Mouse (Mus musculus): ENCODE measurements around the gene 9230102O04Rik. TPM values are rescaled to one million over a fixed set of nuclear protein-coding genes. Genes with fewer than 3 reads are reported as not detected.

Gene 9230102O04Rik
- polyA plus RNA-seq, 1 experiment from 2014 or later = not detected

DNA sequence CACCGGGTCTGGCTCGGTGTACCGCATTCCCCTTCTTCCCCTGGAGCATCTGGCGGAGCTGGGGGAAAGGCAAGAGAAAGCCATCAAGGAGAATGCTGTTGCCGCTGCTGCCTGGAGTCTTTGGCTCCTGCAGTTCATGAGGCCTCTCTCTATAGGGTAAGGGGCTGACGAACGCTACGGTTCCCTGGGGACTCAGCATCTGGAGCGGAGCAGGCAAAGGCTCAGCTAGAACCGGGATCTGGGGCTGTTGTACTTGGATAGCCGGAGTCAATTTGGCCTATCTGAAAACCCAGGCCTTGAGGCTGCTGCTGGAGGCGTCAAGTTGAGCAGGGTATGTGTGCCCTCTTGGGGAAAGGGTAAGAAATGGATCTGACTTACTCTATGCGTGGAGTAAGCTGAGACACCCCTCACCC lies 7.7 kb downstream of the 9230102O04Rik start:
- peaks cover 21% of the 10 kb centered on the region for H3K4me1 ChIP-seq (ENCODE audit: control insufficient read depth, insufficient read depth, low read length)
- no peaks in the 10 kb centered on the region for H3K36me3 ChIP-seq (ENCODE audit: control insufficient read depth, insufficient read depth)
- peaks cover 50% of the 10 kb centered on the region for H3K27me3 ChIP-seq (ENCODE audit: control insufficient read depth, insufficient read depth, low read length)
- no peak for ATAC-seq (replicated peaks; ENCODE audit: extremely low read depth, insufficient read depth, low FRiP score)
- H3K4me2 ChIP-seq (ENCODE audit: low read depth, low read length) = peak overlapping the region; percentile 61
- H3K27ac ChIP-seq (ENCODE audit: low read length) = no peak overlapping the region
- H3K9ac ChIP-seq (ENCODE audit: low read length) = no peak overlapping the region; the same call in 1 of the 2 replicates
- 4% methylated on average over 12 of the region's 13 CpGs for WGBS
- peak overlapping the region; percentile 36 for H3K4me3 ChIP-seq (ENCODE audit: low read length)
- H3K9me3 ChIP-seq (replicated peaks; ENCODE audit: control insufficient read depth, low read length) = no peaks in the 10 kb centered on the region

DNA sequence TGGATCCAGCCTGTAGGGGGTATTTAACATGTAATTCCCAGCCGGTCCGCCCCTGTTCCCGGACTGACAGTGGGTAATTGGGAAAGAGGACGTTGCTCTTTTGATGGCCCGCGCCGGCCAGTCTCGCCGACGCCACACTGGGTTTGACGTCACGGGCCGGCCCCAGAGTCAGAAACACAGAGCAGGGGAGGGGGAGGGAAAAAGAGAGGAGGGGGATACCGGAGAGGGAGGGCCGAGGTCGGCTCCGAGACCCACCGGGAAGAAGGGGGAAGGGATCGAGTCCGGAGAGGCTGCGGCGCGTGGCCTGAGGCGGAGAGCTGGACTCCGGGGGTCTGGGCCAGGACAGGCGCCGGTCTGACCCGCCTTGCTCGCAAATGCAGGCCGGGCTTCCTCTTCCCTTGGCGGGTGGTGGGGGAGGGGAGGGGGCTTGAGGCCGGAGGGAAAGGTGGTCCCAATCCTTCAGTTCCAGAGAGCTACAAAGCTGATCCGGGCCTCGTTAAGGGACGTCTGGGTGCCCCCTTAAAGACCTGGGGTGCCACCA lies 8.2 kb downstream of the 9230102O04Rik start, which contains the start of gene 4930412O13Rik:
Gene 4930412O13Rik (plus strand): TSS at position 202 of the 541 bp plus-strand sequence.
- WGBS = 3% methylated on average over 34 of the region's 35 CpGs
- Histone ChIP-seq H3K36me3 (ENCODE audit: control insufficient read depth, insufficient read depth) (no peaks in the 10 kb centered on the region), H3K9ac (ENCODE audit: low read length) (peak within 1 kb of the TSS; percentile 53), H3K4me2 (ENCODE audit: low read depth, low read length) (peak within 1 kb of the TSS; percentile 95), H3K9me3 (replicated peaks; ENCODE audit: control insufficient read depth, low read length) (no peaks in the 10 kb centered on the region), H3K27me3 (ENCODE audit: control insufficient read depth, insufficient read depth, low read length) (peaks cover 47% of the 10 kb centered on the region), H3K27ac (ENCODE audit: low read length) (no peak within 1 kb of the TSS), H3K4me3 (ENCODE audit: low read length) (peak within 1 kb of the TSS; percentile 66), H3K4me1 (ENCODE audit: control insufficient read depth, insufficient read depth, low read length) (peaks cover 21% of the 10 kb centered on the region)
- no peak for ATAC-seq (replicated peaks; ENCODE audit: extremely low read depth, insufficient read depth, low FRiP score)

DNA sequence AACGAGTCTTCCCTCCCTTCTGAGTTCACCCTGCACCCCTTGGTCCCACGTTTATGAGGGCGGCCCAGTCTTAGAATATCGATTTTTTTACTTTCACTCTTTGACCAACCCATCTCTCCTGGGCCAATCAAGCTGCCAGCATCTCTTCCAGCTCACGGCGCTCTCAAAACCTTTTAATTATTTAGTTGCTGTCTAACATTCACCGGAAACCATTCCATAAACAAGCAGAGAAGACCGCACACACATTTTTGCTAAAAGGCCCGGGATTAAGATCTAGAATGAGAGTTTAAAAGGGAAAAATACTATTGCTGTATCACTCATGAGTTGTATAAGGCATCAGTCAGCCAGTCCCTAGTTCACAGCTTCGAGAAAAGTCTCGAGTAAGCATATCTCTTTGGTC lies 9.1 kb downstream of the 9230102O04Rik start:
- Histone ChIP-seq H3K9me3 (replicated peaks; ENCODE audit: control insufficient read depth, low read length) (no peaks in the 10 kb centered on the region), H3K36me3 (ENCODE audit: control insufficient read depth, insufficient read depth) (no peaks in the 10 kb centered on the region), H3K4me3 (ENCODE audit: low read length) (peak overlapping the region; percentile 66), H3K9ac (ENCODE audit: low read length) (no peak overlapping the region), H3K27ac (ENCODE audit: low read length) (no peak overlapping the region), H3K4me2 (ENCODE audit: low read depth, low read length) (peak overlapping the region; percentile 95), H3K27me3 (ENCODE audit: control insufficient read depth, insufficient read depth, low read length) (peaks cover 47% of the 10 kb centered on the region), H3K4me1 (ENCODE audit: control insufficient read depth, insufficient read depth, low read length) (peaks cover 21% of the 10 kb centered on the region)
- WGBS = 11% methylated on average over 11 of the region's 11 CpGs
- ATAC-seq (replicated peaks; ENCODE audit: extremely low read depth, insufficient read depth, low FRiP score) = no peak

DNA sequence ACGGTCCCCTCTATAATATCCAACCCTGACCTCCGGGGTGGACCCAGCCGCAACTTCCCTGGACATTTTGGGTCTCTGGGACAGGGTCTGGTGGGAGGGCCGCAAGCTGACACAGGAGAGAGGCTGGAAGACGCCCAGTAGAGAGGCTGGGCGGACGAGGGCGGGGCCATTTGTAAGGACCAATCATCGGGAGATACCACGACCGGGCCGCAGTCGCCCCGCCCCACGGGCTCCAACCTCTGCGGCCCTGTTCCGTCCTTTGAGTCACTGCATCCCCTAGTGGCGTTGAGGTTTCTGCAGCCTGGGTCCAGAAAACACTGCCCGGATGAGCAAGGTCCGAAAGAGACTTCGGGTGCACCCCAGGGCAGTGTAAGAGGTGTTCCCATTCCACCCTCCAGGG lies 9.8 kb downstream of the 9230102O04Rik start:
- ATAC-seq (replicated peaks; ENCODE audit: extremely low read depth, insufficient read depth, low FRiP score) = peak; percentile 96
- H3K27ac ChIP-seq (ENCODE audit: low read length) = peak overlapping the region; percentile 12; the same call in 1 of the 2 replicates
- H3K9ac ChIP-seq (ENCODE audit: low read length) = peak overlapping the region; percentile 28; the same call in 1 of the 2 replicates
- H3K4me1 ChIP-seq (ENCODE audit: control insufficient read depth, insufficient read depth, low read length) = peaks cover 21% of the 10 kb centered on the region
- H3K27me3 ChIP-seq (ENCODE audit: control insufficient read depth, insufficient read depth, low read length) = peaks cover 42% of the 10 kb centered on the region
- H3K9me3 ChIP-seq (replicated peaks; ENCODE audit: control insufficient read depth, low read length) = no peaks in the 10 kb centered on the region
- under 1% methylated on average over 21 of the region's 21 CpGs for WGBS
- peak overlapping the region; percentile 66 for H3K4me3 ChIP-seq (ENCODE audit: low read length)
- no peaks in the 10 kb centered on the region for H3K36me3 ChIP-seq (ENCODE audit: control insufficient read depth, insufficient read depth)
- H3K4me2 ChIP-seq (ENCODE audit: low read depth, low read length) = peak overlapping the region; percentile 95

DNA sequence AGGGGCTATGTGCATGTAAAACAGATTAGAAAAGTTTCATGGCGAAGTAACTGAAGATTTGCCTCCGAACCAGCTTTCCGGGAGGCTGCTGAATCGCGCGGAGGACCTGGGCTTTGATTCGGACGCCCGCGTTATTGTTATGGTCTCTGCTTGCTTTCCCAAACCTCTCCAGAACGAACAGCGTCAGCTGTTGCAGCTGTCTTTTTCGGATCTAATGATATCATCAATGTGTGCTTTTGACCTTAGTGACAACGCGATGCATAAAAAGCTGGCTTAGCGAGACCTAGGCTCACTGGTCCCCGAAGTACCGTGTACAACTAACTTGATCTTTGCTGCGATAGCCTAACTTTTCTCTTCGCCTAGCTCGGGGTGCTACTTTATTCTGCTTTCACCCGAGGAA lies 10.2 kb downstream of the 9230102O04Rik start:
- Histone ChIP-seq H3K4me3 (ENCODE audit: low read length) (peak overlapping the region; percentile 66), H3K4me1 (ENCODE audit: control insufficient read depth, insufficient read depth, low read length) (peaks cover 21% of the 10 kb centered on the region), H3K4me2 (ENCODE audit: low read depth, low read length) (peak overlapping the region; percentile 95), H3K27me3 (ENCODE audit: control insufficient read depth, insufficient read depth, low read length) (peaks cover 42% of the 10 kb centered on the region), H3K9ac (ENCODE audit: low read length) (peak overlapping the region; percentile 63), H3K36me3 (ENCODE audit: control insufficient read depth, insufficient read depth) (no peaks in the 10 kb centered on the region), H3K9me3 (replicated peaks; ENCODE audit: control insufficient read depth, low read length) (no peaks in the 10 kb centered on the region), H3K27ac (ENCODE audit: low read length) (peak overlapping the region; percentile 72; the same call in 1 of the 2 replicates)
- WGBS = under 1% methylated on average over 22 of the region's 22 CpGs
- ATAC-seq (replicated peaks; ENCODE audit: extremely low read depth, insufficient read depth, low FRiP score) = no peak

DNA sequence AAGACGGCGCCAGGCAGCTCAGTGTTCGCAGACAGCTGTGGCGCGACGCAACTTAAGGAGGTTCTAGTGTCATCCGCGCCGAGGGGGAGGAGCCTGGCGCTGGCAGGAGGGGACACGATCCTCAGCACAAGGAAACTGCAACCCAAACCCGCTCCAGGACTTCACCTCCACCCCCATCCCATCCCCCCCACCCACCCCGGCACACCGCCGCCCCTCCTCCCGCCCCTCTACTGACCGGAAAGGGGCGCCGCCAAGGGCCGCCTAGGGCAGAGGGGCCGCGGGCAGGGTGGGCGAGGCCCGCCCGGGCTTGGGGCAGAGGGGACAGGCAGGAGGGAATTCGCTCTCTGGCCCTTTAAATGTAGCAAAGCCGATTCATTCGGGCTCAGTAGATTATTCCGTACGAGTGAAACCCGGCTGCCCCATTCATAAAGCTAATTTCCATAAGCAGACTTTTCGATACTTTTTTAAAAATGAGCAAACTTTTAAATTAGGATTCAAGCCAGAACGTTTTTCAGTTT lies 10.7 kb downstream of the 9230102O04Rik start:
- Histone ChIP-seq H3K9ac (ENCODE audit: low read length) (peak overlapping the region; percentile 63), H3K27ac (ENCODE audit: low read length) (peak overlapping the region; percentile 72), H3K9me3 (replicated peaks; ENCODE audit: control insufficient read depth, low read length) (no peaks in the 10 kb centered on the region), H3K27me3 (ENCODE audit: control insufficient read depth, insufficient read depth, low read length) (peaks cover 44% of the 10 kb centered on the region), H3K4me2 (ENCODE audit: low read depth, low read length) (peak overlapping the region; percentile 95), H3K4me1 (ENCODE audit: control insufficient read depth, insufficient read depth, low read length) (peaks cover 21% of the 10 kb centered on the region), H3K36me3 (ENCODE audit: control insufficient read depth, insufficient read depth) (no peaks in the 10 kb centered on the region), H3K4me3 (ENCODE audit: low read length) (peak overlapping the region; percentile 66)
- WGBS = under 1% methylated on average over 33 of the region's 33 CpGs
- ATAC-seq (replicated peaks; ENCODE audit: extremely low read depth, insufficient read depth, low FRiP score) = peak; percentile 26

DNA sequence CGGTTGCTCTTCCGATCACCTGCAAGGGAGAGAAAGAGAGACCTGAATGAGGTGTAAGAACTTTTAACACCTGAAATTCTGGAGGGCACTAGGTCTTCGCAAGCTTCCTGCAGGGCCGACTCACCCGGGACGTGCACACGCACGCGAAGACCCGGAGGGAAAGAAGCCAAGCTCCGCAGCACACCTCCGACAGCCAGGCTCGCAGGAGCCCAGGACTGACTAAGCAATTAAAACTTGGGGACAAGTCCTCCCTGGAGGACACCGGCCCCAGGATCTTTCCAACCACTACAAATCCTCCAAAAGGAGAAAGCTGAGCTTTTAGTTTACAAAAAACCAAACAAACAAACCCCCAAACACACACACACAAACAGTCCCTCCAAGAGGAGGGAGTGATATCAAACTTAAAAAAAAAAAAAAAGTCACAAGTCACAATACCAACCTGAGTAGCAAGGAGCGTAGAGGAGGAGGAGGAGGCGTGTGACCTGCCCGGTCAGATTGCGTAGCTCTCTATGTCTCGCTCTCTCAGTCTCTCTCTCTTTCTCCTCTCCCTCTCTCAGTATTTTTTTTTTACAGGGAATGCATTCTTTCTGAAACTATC lies 11.3 kb downstream of the 9230102O04Rik start:
- Histone ChIP-seq H3K9ac (ENCODE audit: low read length) (peak overlapping the region; percentile 67), H3K4me3 (ENCODE audit: low read length) (peak overlapping the region; percentile 66), H3K4me1 (ENCODE audit: control insufficient read depth, insufficient read depth, low read length) (peaks cover 21% of the 10 kb centered on the region), H3K9me3 (replicated peaks; ENCODE audit: control insufficient read depth, low read length) (no peaks in the 10 kb centered on the region), H3K27me3 (ENCODE audit: control insufficient read depth, insufficient read depth, low read length) (peaks cover 44% of the 10 kb centered on the region), H3K36me3 (ENCODE audit: control insufficient read depth, insufficient read depth) (no peaks in the 10 kb centered on the region), H3K27ac (ENCODE audit: low read length) (peak overlapping the region; percentile 48; the same call in 1 of the 2 replicates), H3K4me2 (ENCODE audit: low read depth, low read length) (peak overlapping the region; percentile 95)
- ATAC-seq (replicated peaks; ENCODE audit: extremely low read depth, insufficient read depth, low FRiP score) = no peak
- 1% methylated on average over 19 of the region's 19 CpGs for WGBS

DNA sequence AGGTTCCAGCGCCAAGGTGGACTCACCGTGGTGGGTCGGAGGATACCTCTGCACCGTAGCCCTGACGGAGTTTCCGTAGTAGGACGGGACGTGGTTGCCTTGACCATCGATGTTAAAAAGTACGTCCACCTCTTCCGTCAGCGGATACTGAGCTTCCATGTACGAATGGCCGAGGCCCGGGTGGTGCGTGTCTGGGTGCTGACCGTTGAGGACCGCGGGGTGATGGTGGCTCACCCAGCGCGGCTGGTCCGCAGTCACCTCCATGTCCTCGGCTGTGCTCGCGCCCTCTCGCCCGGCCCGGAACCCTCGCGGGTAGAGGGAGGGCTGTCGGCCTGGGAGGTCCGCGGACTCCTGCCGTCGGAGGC lies 12.0 kb downstream of the 9230102O04Rik start:
- H3K27me3 ChIP-seq (ENCODE audit: control insufficient read depth, insufficient read depth, low read length) = peaks cover 44% of the 10 kb centered on the region
- peaks cover 17% of the 10 kb centered on the region for H3K4me1 ChIP-seq (ENCODE audit: control insufficient read depth, insufficient read depth, low read length)
- no peaks in the 10 kb centered on the region for H3K36me3 ChIP-seq (ENCODE audit: control insufficient read depth, insufficient read depth)
- H3K4me2 ChIP-seq (ENCODE audit: low read depth, low read length) = peak overlapping the region; percentile 95
- H3K9me3 ChIP-seq (replicated peaks; ENCODE audit: control insufficient read depth, low read length) = no peaks in the 10 kb centered on the region
- H3K4me3 ChIP-seq (ENCODE audit: low read length) = peak overlapping the region; percentile 66
- H3K27ac ChIP-seq (ENCODE audit: low read length) = no peak overlapping the region; the same call in 1 of the 2 replicates
- under 1% methylated on average over 35 of the region's 35 CpGs for WGBS
- ATAC-seq (replicated peaks; ENCODE audit: extremely low read depth, insufficient read depth, low FRiP score) = no peak
- H3K9ac ChIP-seq (ENCODE audit: low read length) = peak overlapping the region; percentile 67
